Mouse (Mus musculus): ENCODE data around the gene Lsm14a. TPM values are rescaled to one million over a fixed set of nuclear protein-coding genes. Genes with fewer than 3 reads are reported as not detected.

The Lsm14a gene
- polyA plus RNA-seq, 1 experiment: 48.1 TPM

DNA sequence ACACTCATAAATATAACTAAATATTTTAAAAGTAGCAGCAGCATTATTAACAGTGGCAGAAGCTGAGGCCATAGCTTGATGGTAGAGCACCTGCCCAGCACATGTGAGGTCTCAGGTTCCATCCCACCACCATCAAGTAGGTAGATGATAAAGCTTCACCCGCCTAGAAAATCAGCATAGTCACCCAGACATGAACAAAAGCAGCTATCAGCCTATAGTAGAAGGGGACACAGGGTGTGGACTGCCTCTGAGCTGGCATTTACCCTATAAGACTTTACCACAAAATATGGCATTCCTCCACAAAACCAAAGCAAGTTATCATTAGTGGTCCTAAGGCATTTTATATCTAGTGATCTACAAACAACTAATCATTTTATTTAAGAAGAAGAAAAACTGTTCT is 90.5 kb downstream of the Lsm14a start:
- no peak overlapping the region for H3K4me3 ChIP-seq (ENCODE audit: insufficient read depth, low read depth, low read length)
- TF ChIP-seq POLR2A (IDR thresholded peaks at IDR 0.05; ENCODE audit: low read depth, low read length): no peak
- TF ChIP-seq CTCF (conservative IDR thresholded peaks at IDR 0.05; ENCODE audit: insufficient read depth, insufficient read length, low read depth, low read length): no peak
- no peak for DNase-seq
- peak overlapping the region; percentile 89 for H3K27ac ChIP-seq (ENCODE audit: insufficient read depth, low read depth, low read length)
- no peaks in the 10 kb centered on the region for H3K36me3 ChIP-seq (ENCODE audit: control insufficient read depth, insufficient read depth, low read length)
- 88% methylated on average over 1 of the region's 1 CpGs for WGBS
- no peaks in the 10 kb centered on the region for H3K27me3 ChIP-seq (replicated peaks; ENCODE audit: control insufficient read depth, insufficient read depth, low read length)
- peaks cover 16% of the 10 kb centered on the region for H3K4me1 ChIP-seq (ENCODE audit: control insufficient read depth, insufficient read depth, low read length)

DNA sequence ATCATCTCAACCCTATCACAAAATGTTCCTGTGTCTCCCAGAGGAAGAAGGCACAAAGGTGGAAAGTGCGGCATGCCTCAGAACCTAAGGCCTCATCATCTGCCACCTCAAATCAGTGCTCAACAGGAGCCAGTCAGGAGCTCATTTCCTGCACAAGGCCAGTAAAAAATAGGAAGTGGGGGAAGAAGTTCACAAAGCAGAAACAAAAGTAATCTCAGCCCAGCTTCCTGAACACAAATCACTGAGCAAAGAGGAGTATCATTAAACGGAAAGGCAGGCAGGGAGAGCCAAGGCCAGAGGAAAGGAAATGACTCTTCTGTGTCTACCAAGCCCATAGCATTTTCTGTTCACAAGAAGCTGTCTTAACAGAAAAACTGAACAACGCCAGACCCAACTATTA is 91.2 kb downstream of the Lsm14a start:
- Histone ChIP-seq H3K36me3 (ENCODE audit: control insufficient read depth, insufficient read depth, low read length) (no peaks in the 10 kb centered on the region), H3K4me1 (ENCODE audit: control insufficient read depth, insufficient read depth, low read length) (peaks cover 16% of the 10 kb centered on the region), H3K27me3 (replicated peaks; ENCODE audit: control insufficient read depth, insufficient read depth, low read length) (no peaks in the 10 kb centered on the region), H3K4me3 (ENCODE audit: insufficient read depth, low read depth, low read length) (no peak overlapping the region), H3K27ac (ENCODE audit: insufficient read depth, low read depth, low read length) (peak overlapping the region; percentile 89)
- TF ChIP-seq POLR2A (IDR thresholded peaks at IDR 0.05; ENCODE audit: low read depth, low read length): no peak
- TF ChIP-seq CTCF (conservative IDR thresholded peaks at IDR 0.05; ENCODE audit: insufficient read depth, insufficient read length, low read depth, low read length): no peak
- WGBS: 56% methylated on average over 3 of the region's 3 CpGs
- peak; percentile 81 for DNase-seq

DNA sequence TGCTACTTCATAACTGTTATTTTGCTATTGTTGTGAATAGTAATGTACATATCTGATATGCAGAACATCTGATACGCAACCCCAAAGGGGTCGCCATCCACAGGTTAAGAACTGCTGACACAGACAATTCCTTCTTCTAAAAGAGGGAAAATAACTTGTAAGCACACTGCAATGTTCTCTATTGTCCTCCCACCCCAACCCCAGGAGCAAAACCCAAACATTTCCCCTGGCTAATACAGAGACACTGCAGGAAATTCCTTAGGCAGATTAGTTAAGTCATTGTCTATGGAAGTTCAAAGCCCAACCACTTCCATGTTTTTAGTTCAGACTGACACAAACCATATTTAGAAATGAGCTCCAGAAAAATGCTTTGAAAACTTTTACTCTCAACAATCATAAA is 94.3 kb downstream of the Lsm14a start:
- TF ChIP-seq CTCF (conservative IDR thresholded peaks at IDR 0.05; ENCODE audit: insufficient read depth, insufficient read length, low read depth, low read length) (no peak), POLR2A (IDR thresholded peaks at IDR 0.05; ENCODE audit: low read depth, low read length) (no peak)
- no peak overlapping the region for H3K4me3 ChIP-seq (ENCODE audit: insufficient read depth, low read depth, low read length)
- DNase-seq: no peak
- 88% methylated on average over 2 of the region's 2 CpGs for WGBS
- H3K27me3 ChIP-seq (replicated peaks; ENCODE audit: control insufficient read depth, insufficient read depth, low read length): no peaks in the 10 kb centered on the region
- H3K4me1 ChIP-seq (ENCODE audit: control insufficient read depth, insufficient read depth, low read length): peaks cover 12% of the 10 kb centered on the region; the same call in 1 of the 2 replicates
- H3K27ac ChIP-seq (ENCODE audit: insufficient read depth, low read depth, low read length): no peak overlapping the region; the same call in 1 of the 2 replicates
- no peaks in the 10 kb centered on the region for H3K36me3 ChIP-seq (ENCODE audit: control insufficient read depth, insufficient read depth, low read length)

DNA sequence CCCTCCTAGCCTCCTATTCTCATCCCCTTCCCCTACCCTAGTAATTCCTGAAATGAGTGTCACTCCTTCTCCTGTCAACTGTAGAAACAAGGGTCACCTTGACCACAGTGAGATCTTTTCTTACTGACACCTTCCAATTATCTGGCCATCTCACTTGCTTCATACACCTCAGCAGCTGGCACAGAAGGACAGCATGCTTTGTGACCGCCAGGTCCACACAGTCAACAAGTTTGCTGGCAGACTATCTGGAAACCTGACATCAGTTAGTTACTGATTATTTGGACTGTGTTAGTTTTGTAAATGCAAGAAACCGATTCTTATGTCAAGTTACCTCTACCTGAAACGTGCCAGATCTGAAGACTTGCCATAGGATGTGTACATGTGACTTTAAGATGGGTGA is 97.0 kb downstream of the Lsm14a start:
- no peak for TF ChIP-seq POLR2A (IDR thresholded peaks at IDR 0.05; ENCODE audit: low read depth, low read length)
- no peak for TF ChIP-seq CTCF (conservative IDR thresholded peaks at IDR 0.05; ENCODE audit: insufficient read depth, insufficient read length, low read depth, low read length)
- peak; percentile 28 for DNase-seq
- no peak overlapping the region for H3K27ac ChIP-seq (ENCODE audit: insufficient read depth, low read depth, low read length)

More for the DNA sequence above, 97.0 kb downstream of the Lsm14a start:
- H3K36me3 ChIP-seq (ENCODE audit: control insufficient read depth, insufficient read depth, low read length): no peaks in the 10 kb centered on the region
- H3K4me3 ChIP-seq (ENCODE audit: insufficient read depth, low read depth, low read length): no peak overlapping the region
- no peaks in the 10 kb centered on the region for H3K27me3 ChIP-seq (replicated peaks; ENCODE audit: control insufficient read depth, insufficient read depth, low read length)
- peaks cover 7% of the 10 kb centered on the region; the same call in 1 of the 2 replicates for H3K4me1 ChIP-seq (ENCODE audit: control insufficient read depth, insufficient read depth, low read length)
- 31% methylated on average over 3 of the region's 3 CpGs for WGBS

Other genes with a start within 250 kb of the Lsm14a start
- 28.4 and 32.7 TPM in 2 replicates for gene Uba2, start 223.7 kb downstream of the Lsm14a start, polyA plus RNA-seq (2012; rRNA removed)
- 22.8 and 25.1 TPM in 2 replicates for gene Pdcd2l, start 196.7 kb downstream of the Lsm14a start, polyA plus RNA-seq (2012; rRNA removed)
- 413 and 444 TPM in 2 replicates for gene Gpi1, start 163.0 kb downstream of the Lsm14a start, polyA plus RNA-seq (2012; rRNA removed)
- gene Gm6096, start 142.3 kb downstream of the Lsm14a start, polyA plus RNA-seq (2012; rRNA removed): not detected in 2 replicates
- 24.6 and 27.0 TPM in 2 replicates for gene 4931406P16Rik, start 79.8 kb downstream of the Lsm14a start, polyA plus RNA-seq (2012; rRNA removed)